Mouse (Mus musculus): ENCODE measurements around the gene H60b. TPM values are rescaled to one million over a fixed set of nuclear protein-coding genes. Genes with fewer than 3 reads are reported as not detected.
"Not testable (repeated sequence)": the region's sequence is repeated elsewhere in the genome, so short reads cannot be mapped to it uniquely, and the experiment has no call there.

H60b gene
- total and polyA plus RNA-seq, 3 experiments = not detected

DNA sequence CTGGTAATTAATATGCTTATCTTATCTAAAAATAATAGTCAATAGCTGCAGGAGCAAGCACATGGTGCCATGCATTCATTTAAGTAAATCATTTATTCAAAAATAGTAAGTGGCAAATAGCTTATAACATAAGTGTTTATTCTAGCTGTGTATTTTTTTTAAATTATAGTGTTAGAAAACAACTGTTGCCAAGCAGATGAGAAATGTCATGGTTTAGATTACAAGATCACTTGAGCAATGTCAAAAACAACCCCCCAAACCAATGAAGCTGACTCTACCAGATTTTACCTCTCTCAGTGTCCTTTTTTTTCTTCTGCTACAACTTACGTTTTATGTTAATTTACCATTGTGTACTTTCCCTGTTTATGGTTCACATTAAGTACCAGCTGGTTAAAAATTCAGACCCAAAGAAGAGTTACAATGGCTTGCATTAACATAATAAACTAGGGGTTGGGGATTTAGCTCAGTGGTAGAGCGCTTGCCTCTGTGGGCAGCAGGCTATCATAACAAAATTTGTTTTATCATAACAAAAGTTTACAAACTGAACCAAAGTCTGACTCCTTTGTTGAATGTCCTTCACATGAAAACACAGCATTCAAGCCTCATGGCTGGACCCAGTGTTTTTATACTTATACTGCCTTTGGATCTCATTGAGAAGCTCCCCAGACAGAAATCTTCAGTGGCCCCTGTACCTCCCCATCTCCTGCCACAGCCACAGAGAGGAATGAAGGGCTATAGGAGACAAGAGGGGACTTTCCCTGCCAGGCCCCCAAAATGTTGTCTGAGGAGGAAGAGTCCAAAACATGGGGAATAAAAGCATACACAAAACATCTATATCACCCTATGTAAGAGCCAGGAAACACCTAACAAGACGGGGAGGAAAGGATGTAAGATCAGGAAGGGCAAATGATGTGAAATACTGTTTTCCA is 3.3 kb upstream of the H60b start:
- no peaks in the 10 kb centered on the region for H3K4me1 ChIP-seq (ENCODE audit: control insufficient read depth, insufficient read depth, low read length)
- H3K36me3 ChIP-seq (ENCODE audit: control insufficient read depth, insufficient read depth, low read length) = no peaks in the 10 kb centered on the region
- no peak overlapping the region for H3K27ac ChIP-seq
- DNase-seq = no peak
- no peaks in the 10 kb centered on the region for H3K79me2 ChIP-seq (replicated peaks; ENCODE audit: control insufficient read depth, insufficient read depth, low read length)
- H3K9ac ChIP-seq (ENCODE audit: low read depth, low read length) = no peak overlapping the region
- intact Hi-C loops (cut with DNase I) = no loop called here
- 49% methylated on average over 3 of the region's 3 CpGs for WGBS
- H3K4me3 ChIP-seq = no peak overlapping the region
- TF ChIP-seq POLR2A (IDR thresholded peaks at IDR 0.05; ENCODE audit: insufficient read depth, low read depth, low read length) (no peak), CTCF (IDR thresholded peaks at IDR 0.05) (no peak), EP300 (IDR thresholded peaks at IDR 0.05; ENCODE audit: insufficient read depth, low read depth, low read length) (no peak)
- H3K27me3 ChIP-seq (ENCODE audit: control insufficient read depth, insufficient read depth, low read length) = peaks cover 22% of the 10 kb centered on the region

DNA sequence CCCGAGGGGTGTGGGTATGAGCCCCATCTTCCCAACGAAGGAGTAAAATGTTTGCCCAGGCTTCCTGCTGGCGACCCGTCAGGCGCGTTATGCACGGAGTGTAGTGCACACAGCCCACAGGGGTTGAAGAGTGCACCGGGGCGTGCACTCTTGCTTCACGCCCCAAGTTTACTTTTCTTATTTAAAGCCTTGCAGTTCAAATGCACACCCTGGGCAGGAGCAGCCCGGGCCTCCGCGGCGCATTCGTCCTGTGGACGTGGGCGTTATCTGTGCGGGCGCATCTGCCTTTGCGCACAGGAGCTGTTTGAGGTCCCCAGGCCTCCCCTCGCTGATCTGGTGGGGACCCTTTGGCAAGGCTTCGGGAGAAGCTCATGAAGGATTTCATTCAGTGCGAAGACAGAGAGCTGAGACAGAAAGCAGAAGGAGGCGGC is 760 bp downstream of the H60b start:
- no peak for TF ChIP-seq CTCF (IDR thresholded peaks at IDR 0.05)
- no peak for TF ChIP-seq POLR2A (IDR thresholded peaks at IDR 0.05; ENCODE audit: insufficient read depth, low read depth, low read length)
- no peak for TF ChIP-seq EP300 (IDR thresholded peaks at IDR 0.05; ENCODE audit: insufficient read depth, low read depth, low read length)
- intact Hi-C loops (cut with DNase I) = no loop called here
- no peaks in the 10 kb centered on the region for H3K36me3 ChIP-seq (ENCODE audit: control insufficient read depth, insufficient read depth, low read length)
- H3K4me3 ChIP-seq = no peak overlapping the region
- peaks cover 8% of the 10 kb centered on the region for H3K27me3 ChIP-seq (ENCODE audit: control insufficient read depth, insufficient read depth, low read length)
- no peak for DNase-seq
- WGBS = 3% methylated on average over 24 of the region's 24 CpGs
- H3K79me2 ChIP-seq (replicated peaks; ENCODE audit: control insufficient read depth, insufficient read depth, low read length) = no peaks in the 10 kb centered on the region
- no peak overlapping the region for H3K27ac ChIP-seq
- no peaks in the 10 kb centered on the region for H3K4me1 ChIP-seq (ENCODE audit: control insufficient read depth, insufficient read depth, low read length)
- H3K9ac ChIP-seq (ENCODE audit: low read depth, low read length) = no peak overlapping the region

DNA sequence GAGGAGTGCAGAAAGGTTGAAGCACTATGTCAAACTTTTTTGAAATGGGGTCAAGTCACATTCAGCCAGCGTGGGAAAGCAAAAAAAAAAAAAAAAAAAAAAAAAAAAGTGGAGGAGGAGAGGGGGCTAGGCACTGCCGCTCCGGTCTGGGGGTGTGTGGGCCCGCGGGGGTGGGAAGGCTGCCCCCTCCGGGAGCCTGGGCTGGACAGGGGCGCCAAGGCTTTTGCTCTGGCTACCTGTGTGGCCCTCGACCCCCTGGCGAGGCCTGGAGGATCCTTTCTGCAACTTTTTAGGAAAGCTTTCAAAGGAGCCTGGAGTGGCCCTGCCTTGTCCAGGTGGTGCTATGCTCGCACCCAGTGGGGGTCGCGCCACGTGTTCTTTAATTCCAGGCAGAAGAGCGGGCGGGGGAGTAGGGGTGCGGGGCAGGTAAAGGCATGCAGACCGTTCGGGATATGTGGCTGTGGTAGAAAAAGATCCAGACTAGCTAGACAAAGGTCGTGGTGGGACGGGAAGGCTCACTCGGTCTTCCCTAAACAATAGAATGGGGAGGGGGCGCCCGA is 1.3 kb downstream of the H60b start:
- no peaks in the 10 kb centered on the region for H3K79me2 ChIP-seq (replicated peaks; ENCODE audit: control insufficient read depth, insufficient read depth, low read length)
- H3K27ac ChIP-seq = no peak overlapping the region
- peaks cover 7% of the 10 kb centered on the region for H3K27me3 ChIP-seq (ENCODE audit: control insufficient read depth, insufficient read depth, low read length)
- DNase-seq = no peak
- H3K9ac ChIP-seq (ENCODE audit: low read depth, low read length) = no peak overlapping the region
- H3K36me3 ChIP-seq (ENCODE audit: control insufficient read depth, insufficient read depth, low read length) = no peaks in the 10 kb centered on the region
- no peak for TF ChIP-seq CTCF (IDR thresholded peaks at IDR 0.05)
- TF ChIP-seq EP300 (IDR thresholded peaks at IDR 0.05; ENCODE audit: insufficient read depth, low read depth, low read length) = no peak
- no peak for TF ChIP-seq POLR2A (IDR thresholded peaks at IDR 0.05; ENCODE audit: insufficient read depth, low read depth, low read length)
- intact Hi-C loops (cut with DNase I) = loop anchor here (2.0 kb wide), 1 partner anchor 123 kb away; no protein-coding TSS in a partner anchor
- no peak overlapping the region for H3K4me3 ChIP-seq
- H3K4me1 ChIP-seq (ENCODE audit: control insufficient read depth, insufficient read depth, low read length) = no peaks in the 10 kb centered on the region
- WGBS = 16% methylated on average over 23 of the region's 23 CpGs

DNA sequence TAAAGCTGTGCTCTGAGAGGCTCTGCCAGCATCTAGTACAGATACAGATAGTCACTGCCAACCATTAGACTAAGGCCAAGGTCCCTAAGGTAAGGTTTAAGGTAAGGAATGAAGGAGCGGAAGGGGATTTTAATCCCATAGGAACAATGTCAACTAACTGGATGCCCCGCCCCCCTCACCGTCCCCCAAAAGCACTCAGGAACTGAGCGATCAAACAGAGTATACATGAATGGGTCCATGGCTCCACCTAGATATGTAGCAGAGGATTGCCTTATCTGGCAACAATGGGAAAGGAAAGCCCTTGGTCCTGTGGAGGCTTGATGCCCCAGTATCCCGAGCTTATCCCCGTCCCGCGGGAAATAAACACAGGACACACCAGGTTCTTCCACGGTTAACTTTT is 4.9 kb downstream of the H60b start:
- H3K4me3 ChIP-seq; H3K27ac ChIP-seq; H3K36me3 ChIP-seq (ENCODE audit: control insufficient read depth, insufficient read depth, low read length); DNase-seq; H3K4me1 ChIP-seq (ENCODE audit: control insufficient read depth, insufficient read depth, low read length); H3K79me2 ChIP-seq (replicated peaks; ENCODE audit: control insufficient read depth, insufficient read depth, low read length); H3K27me3 ChIP-seq (ENCODE audit: control insufficient read depth, insufficient read depth, low read length); H3K9ac ChIP-seq (ENCODE audit: low read depth, low read length): not testable (repeated sequence)
- 7% methylated on average over 9 of the region's 9 CpGs for WGBS
- intact Hi-C loops (cut with DNase I) = loop anchor here (1.0 kb wide), 1 partner anchor 22 kb away; no protein-coding TSS in a partner anchor

DNA sequence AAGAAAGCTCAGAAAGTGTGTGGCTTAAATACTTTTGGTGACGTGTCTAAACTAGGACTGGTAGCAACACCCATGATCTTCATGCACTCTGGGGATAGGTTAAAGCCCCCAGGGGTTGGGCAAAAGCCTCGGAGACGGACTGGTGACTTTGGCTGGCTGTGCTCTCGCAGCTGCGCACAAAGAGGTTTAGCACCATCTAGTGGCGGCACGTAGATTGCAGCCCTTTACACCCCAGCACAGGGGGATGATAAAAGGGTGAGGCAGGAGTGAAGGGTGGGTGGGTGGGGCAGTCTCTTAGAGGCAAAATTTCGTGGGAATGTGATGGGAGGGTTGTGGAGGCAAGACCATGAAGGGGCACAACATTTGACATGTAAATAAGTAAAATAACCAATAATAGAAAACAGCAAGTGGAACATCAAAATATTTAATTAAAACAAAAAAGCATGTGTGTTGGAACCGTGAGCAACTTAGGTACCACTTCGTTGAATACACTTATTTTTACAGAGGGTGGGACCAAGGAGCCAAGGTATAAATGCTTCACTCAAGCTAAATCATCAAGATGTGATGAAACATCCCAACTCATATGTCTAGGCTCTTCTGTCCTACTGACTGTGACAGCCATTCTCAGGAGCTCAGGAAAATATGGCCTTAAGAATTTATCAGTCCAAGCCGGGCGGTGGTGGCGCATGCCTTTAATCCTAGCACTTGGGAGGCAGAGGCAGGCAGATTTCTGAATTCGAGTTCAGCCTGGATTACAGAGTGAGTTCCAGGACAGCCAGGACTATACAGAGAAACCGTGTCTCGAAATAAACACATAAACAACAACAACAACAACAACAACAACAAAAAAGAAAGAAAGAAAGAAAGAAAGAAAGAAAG is 5.6 kb downstream of the H60b start:
- peak; percentile 66 to 85 for DNase-seq
- H3K27ac ChIP-seq; H3K4me3 ChIP-seq; H3K4me1 ChIP-seq (ENCODE audit: control insufficient read depth, insufficient read depth, low read length); H3K9ac ChIP-seq (ENCODE audit: low read depth, low read length); H3K27me3 ChIP-seq (ENCODE audit: control insufficient read depth, insufficient read depth, low read length); H3K36me3 ChIP-seq (ENCODE audit: control insufficient read depth, insufficient read depth, low read length); H3K79me2 ChIP-seq (replicated peaks; ENCODE audit: control insufficient read depth, insufficient read depth, low read length): not testable (repeated sequence)
- 28% methylated on average over 16 of the region's 16 CpGs for WGBS
- TF ChIP-seq CTCF (IDR thresholded peaks at IDR 0.05) = peak; percentile 65
- intact Hi-C loops (cut with DNase I) = loop anchor here (1.0 kb wide), 1 partner anchor 23 kb away; no protein-coding TSS in a partner anchor

DNA sequence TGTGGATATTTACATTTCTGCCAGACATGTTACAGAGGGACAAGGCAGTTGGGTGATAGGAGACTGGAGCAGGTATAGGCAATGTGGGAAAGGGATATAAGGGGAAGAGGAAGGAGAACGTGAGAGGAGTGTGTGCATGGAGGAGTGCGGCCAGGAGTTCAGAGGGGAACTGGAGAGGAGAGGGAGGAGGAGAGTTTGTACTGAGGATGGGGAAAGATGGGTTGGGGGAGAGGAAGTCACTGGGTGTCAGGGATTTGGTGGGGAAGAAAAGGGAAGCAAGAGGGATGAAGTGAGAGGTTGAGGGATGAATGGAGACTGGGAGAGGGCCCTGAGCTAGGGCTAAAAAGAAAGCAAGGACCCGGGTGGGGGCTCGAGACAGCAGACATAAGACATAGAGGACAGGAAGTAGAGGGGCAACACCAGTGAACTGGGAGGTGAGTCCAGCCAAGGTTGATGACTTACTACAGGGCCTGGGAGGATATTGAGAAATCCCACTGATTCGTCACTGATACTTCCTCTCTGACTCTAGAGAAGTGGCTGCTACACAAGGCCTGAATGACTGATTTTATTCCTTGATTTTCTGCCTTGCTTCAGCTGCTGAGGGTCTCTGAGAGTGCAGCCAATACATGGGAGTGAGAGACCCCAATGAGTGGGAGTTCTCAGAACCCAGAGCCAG is 7.1 kb downstream of the H60b start:
- H3K27ac ChIP-seq; H3K9ac ChIP-seq (ENCODE audit: low read depth, low read length); DNase-seq; H3K27me3 ChIP-seq (ENCODE audit: control insufficient read depth, insufficient read depth, low read length); intact Hi-C loops (cut with DNase I); H3K79me2 ChIP-seq (replicated peaks; ENCODE audit: control insufficient read depth, insufficient read depth, low read length); H3K36me3 ChIP-seq (ENCODE audit: control insufficient read depth, insufficient read depth, low read length); H3K4me3 ChIP-seq; H3K4me1 ChIP-seq (ENCODE audit: control insufficient read depth, insufficient read depth, low read length): not testable (repeated sequence)
- 43% methylated on average over 5 of the region's 5 CpGs for WGBS

DNA sequence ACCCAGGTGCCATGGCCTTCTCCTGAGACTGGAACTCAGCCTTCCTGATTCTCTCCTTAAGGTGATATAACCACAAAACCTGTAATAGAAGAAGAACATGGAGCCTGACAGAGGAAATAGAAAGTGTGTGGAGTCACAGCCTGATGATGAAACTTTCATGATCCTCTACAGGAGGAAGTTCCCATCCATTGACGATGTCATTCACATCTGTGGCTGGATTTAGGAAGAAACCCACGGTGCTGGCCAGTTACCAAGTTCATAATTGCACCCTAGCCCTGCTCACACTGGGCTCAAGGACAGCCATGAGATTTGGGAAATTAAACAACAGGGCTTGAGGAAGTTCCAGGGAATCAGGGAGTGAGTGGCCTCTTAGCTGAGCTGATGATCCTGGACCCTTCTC is 7.6 kb downstream of the H60b start:
- H3K9ac ChIP-seq (ENCODE audit: low read depth, low read length); H3K36me3 ChIP-seq (ENCODE audit: control insufficient read depth, insufficient read depth, low read length); H3K4me1 ChIP-seq (ENCODE audit: control insufficient read depth, insufficient read depth, low read length); H3K4me3 ChIP-seq; DNase-seq; H3K27ac ChIP-seq; intact Hi-C loops (cut with DNase I); H3K79me2 ChIP-seq (replicated peaks; ENCODE audit: control insufficient read depth, insufficient read depth, low read length); H3K27me3 ChIP-seq (ENCODE audit: control insufficient read depth, insufficient read depth, low read length): not testable (repeated sequence)
- 31% methylated on average over 2 of the region's 2 CpGs for WGBS

DNA sequence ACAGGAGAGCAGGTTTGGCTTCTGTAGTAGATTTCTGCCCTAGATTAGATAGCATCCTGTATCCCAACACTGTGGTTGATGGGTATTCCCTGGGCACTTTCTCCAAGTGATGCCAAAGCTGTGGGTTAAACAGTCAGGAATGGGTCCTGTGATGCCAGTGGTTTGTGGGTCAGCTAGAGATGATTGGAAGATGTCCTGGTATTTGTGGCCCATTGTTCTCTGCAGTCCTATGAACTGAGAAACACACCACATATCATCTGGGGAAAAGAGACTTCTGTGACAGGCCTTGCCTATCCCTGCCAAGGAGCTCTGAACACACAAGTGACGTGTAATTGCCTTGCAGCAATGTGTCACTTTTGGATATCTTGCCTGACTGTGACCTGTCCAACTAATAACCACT is 8.7 kb downstream of the H60b start:
- 79% methylated on average over 1 of the region's 1 CpGs for WGBS

More for the DNA sequence above, 8.7 kb downstream of the H60b start:
- H3K4me1 ChIP-seq (ENCODE audit: control insufficient read depth, insufficient read depth, low read length); H3K27ac ChIP-seq; DNase-seq; intact Hi-C loops (cut with DNase I); H3K36me3 ChIP-seq (ENCODE audit: control insufficient read depth, insufficient read depth, low read length); H3K4me3 ChIP-seq; H3K79me2 ChIP-seq (replicated peaks; ENCODE audit: control insufficient read depth, insufficient read depth, low read length); H3K9ac ChIP-seq (ENCODE audit: low read depth, low read length); H3K27me3 ChIP-seq (ENCODE audit: control insufficient read depth, insufficient read depth, low read length): not testable (repeated sequence)

Measured in heart, adult 2 months (tissue).